Mouse (Mus musculus) heart, embryonic 10.5 days (tissue): ENCODE data around the gene Cib2. TPM values are rescaled to one million over a fixed set of nuclear protein-coding genes. Genes with fewer than 3 reads are reported as not detected.
"Not testable (repeated sequence)": the region's sequence is repeated elsewhere in the genome, so short reads cannot be mapped to it uniquely, and the experiment has no call there.

Source experiments
- DNase-seq: peaks from one replicate; pipeline ENCODE4 v3.0.0-alpha.2; 2017; ENCODE audit warnings: low spot score
- H3K27ac ChIP-seq: fragments of 300-500 bp; sonication (generic); 2 replicates; pipeline ENCODE4 v1.5.1; 2016; ENCODE audit warnings: mild to moderate bottlenecking
- H3K27me3 ChIP-seq: fragments of 300-500 bp; sonication (generic); 2 replicates; pipeline ENCODE4 v1.6.1; 2016; ENCODE audit warnings: mild to moderate bottlenecking; ENCODE audit not compliant: poor library complexity, insufficient read depth, severe bottlenecking
- H3K36me3 ChIP-seq: fragments of 300-500 bp; sonication (generic); 2 replicates; pipeline ENCODE4 v1.6.1; 2016; ENCODE audit warnings: mild to moderate bottlenecking, moderate library complexity
- H3K4me1 ChIP-seq: fragments of 300-500 bp; sonication (generic); 2 replicates; pipeline ENCODE4 v1.6.1; 2016; ENCODE audit warnings: mild to moderate bottlenecking
- H3K4me3 ChIP-seq: fragments of 300-500 bp; sonication (generic); 2 replicates; pipeline ENCODE4 v1.5.1; 2016; ENCODE audit warnings: mild to moderate bottlenecking, moderate library complexity
- H3K9me3 ChIP-seq: fragments of 300-500 bp; sonication (generic); 2 replicates; pipeline ENCODE4 v1.6.1; 2016; ENCODE audit warnings: mild to moderate bottlenecking, moderate library complexity
- WGBS: fragments of 180-500 bp; shearing (Covaris S2); methylation state at CpG from one replicate; pipeline ENCODE4 v1.1.7; 2016; 5-methylcytosine and 5-hydroxymethylcytosine counted together
- polyA plus RNA-seq: library from polyadenylated mRNA; unstranded; fragments of >200 nt; fragmentation: Nextera tagmentation; extraction: Ambion mirVana; gene quantifications from 2 replicates; pipeline ENCODE4 v1.2.1, GENCODE M21; 2016

Cib2 gene
- polyA plus RNA-seq: 2.9 and 5.5 TPM in 2 replicates

GRCm38 (mm10) chr9:54559771-54560471 lies at the start of gene Cib2:
Gene Cib2 (minus strand): TSS chr9:54560218.
- H3K27ac ChIP-seq: peak within 1 kb of the TSS; percentile 69
- peaks cover 12% of the 10 kb centered on the region; the same call in 1 of the 2 replicates for H3K4me1 ChIP-seq
- H3K36me3 ChIP-seq: no peaks in the 10 kb centered on the region
- H3K4me3 ChIP-seq: peak within 1 kb of the TSS; percentile 76
- 1% methylated on average over 53 of the region's 54 CpGs for WGBS
- peaks cover 34% of the 10 kb centered on the region for H3K27me3 ChIP-seq
- DNase-seq: peak; percentile 94
- no peaks in the 10 kb centered on the region for H3K9me3 ChIP-seq

GRCm38 (mm10) chr9:54604886-54605285 lies 44.9 kb upstream of the Cib2 start:
- H3K36me3 ChIP-seq: peaks cover 55% of the 10 kb centered on the region
- no peak overlapping the region for H3K27ac ChIP-seq
- H3K9me3 ChIP-seq: no peaks in the 10 kb centered on the region
- peaks cover 10% of the 10 kb centered on the region; the same call in 1 of the 2 replicates for H3K4me1 ChIP-seq
- no peaks in the 10 kb centered on the region for H3K27me3 ChIP-seq
- H3K4me3 ChIP-seq: no peak overlapping the region
- DNase-seq: no peak
- 61% methylated on average over 4 of the region's 4 CpGs for WGBS

GRCm38 (mm10) chr9:54604131-54604654 lies 44.2 kb upstream of the Cib2 start:
- H3K27ac ChIP-seq: no peak overlapping the region
- no peaks in the 10 kb centered on the region for H3K9me3 ChIP-seq
- H3K36me3 ChIP-seq: peaks cover 62% of the 10 kb centered on the region
- no peak overlapping the region for H3K4me3 ChIP-seq
- WGBS: 72% methylated on average over 5 of the region's 5 CpGs
- no peak for DNase-seq
- H3K27me3 ChIP-seq: no peaks in the 10 kb centered on the region
- peaks cover 5% of the 10 kb centered on the region; the same call in 1 of the 2 replicates for H3K4me1 ChIP-seq

GRCm38 (mm10) chr9:54602916-54603315 lies 42.9 kb upstream of the Cib2 start:
- H3K36me3 ChIP-seq: peaks cover 75% of the 10 kb centered on the region

GRCm38 (mm10) chr9:54602386-54602785 lies 42.4 kb upstream of the Cib2 start:
- Histone ChIP-seq H3K9me3 (no peaks in the 10 kb centered on the region), H3K27me3 (no peaks in the 10 kb centered on the region), H3K4me1 (no peaks in the 10 kb centered on the region), H3K4me3 (no peak overlapping the region), H3K36me3 (peaks cover 80% of the 10 kb centered on the region), H3K27ac (no peak overlapping the region)
- DNase-seq: no peak
- 75% methylated on average over 2 of the region's 2 CpGs for WGBS

More at GRCm38 (mm10) chr9:54602916-54603315, 42.9 kb upstream of the Cib2 start:
- Histone ChIP-seq H3K4me3 (no peak overlapping the region), H3K9me3 (no peaks in the 10 kb centered on the region), H3K4me1 (no peaks in the 10 kb centered on the region), H3K27me3 (no peaks in the 10 kb centered on the region), H3K27ac (no peak overlapping the region)
- DNase-seq: no peak
- WGBS: 83% methylated on average over 7 of the region's 7 CpGs

GRCm38 (mm10) chr9:54596752-54597465 lies 36.9 kb upstream of the Cib2 start:
- DNase-seq: no peak
- 79% methylated on average over 15 of the region's 15 CpGs for WGBS
- Histone ChIP-seq H3K4me1 (peaks cover 16% of the 10 kb centered on the region; the same call in 1 of the 2 replicates), H3K9me3 (no peaks in the 10 kb centered on the region), H3K4me3 (no peak overlapping the region), H3K27me3 (no peaks in the 10 kb centered on the region), H3K36me3 (peaks cover 96% of the 10 kb centered on the region), H3K27ac (peak overlapping the region; percentile 52; the same call in 1 of the 2 replicates)

GRCm38 (mm10) chr9:54593652-54594051 lies 33.6 kb upstream of the Cib2 start:
- WGBS: 80% methylated on average over 4 of the region's 4 CpGs
- Histone ChIP-seq H3K36me3 (peaks cover 93% of the 10 kb centered on the region), H3K4me1 (peaks cover 18% of the 10 kb centered on the region)
- H3K27me3 ChIP-seq, H3K27ac ChIP-seq, H3K9me3 ChIP-seq, DNase-seq, H3K4me3 ChIP-seq: not testable (repeated sequence)

GRCm38 (mm10) chr9:54587863-54588262 lies 27.8 kb upstream of the Cib2 start:
- Histone ChIP-seq H3K27ac (no peak overlapping the region), H3K4me3 (peak overlapping the region; percentile 99), H3K9me3 (no peaks in the 10 kb centered on the region), H3K36me3 (peaks cover 38% of the 10 kb centered on the region), H3K4me1 (peaks cover 23% of the 10 kb centered on the region), H3K27me3 (no peaks in the 10 kb centered on the region)
- DNase-seq: no peak
- WGBS: 57% methylated on average over 4 of the region's 4 CpGs

- Histone ChIP-seq H3K4me3 (peak within 1 kb of the TSS; percentile 99), H3K27me3 (no peaks in the 10 kb centered on the region), H3K9me3 (no peaks in the 10 kb centered on the region), H3K27ac (peak within 1 kb of the TSS; percentile 99), H3K4me1 (peaks cover 23% of the 10 kb centered on the region), H3K36me3 (peaks cover 25% of the 10 kb centered on the region; the same call in 1 of the 2 replicates)
- DNase-seq: peak; percentile 99
- WGBS: under 1% methylated on average over 73 of the region's 73 CpGs
Observed at GRCm38 (mm10) chr9:54586199-54587061, 26.4 kb upstream of the Cib2 start, which contains the start of gene Idh3a. Gene Idh3a (plus strand): TSS chr9:54586334.

GRCm38 (mm10) chr9:54585839-54586198 lies 25.8 kb upstream of the Cib2 start:
- peaks cover 23% of the 10 kb centered on the region for H3K4me1 ChIP-seq
- no peaks in the 10 kb centered on the region for H3K27me3 ChIP-seq
- no peaks in the 10 kb centered on the region for H3K9me3 ChIP-seq
- H3K27ac ChIP-seq: peak overlapping the region; percentile 99; the same call in 1 of the 2 replicates
- peak overlapping the region; percentile 99 for H3K4me3 ChIP-seq
- H3K36me3 ChIP-seq: peaks cover 21% of the 10 kb centered on the region; the same call in 1 of the 2 replicates
- no peak for DNase-seq
- 31% methylated on average over 5 of the region's 5 CpGs for WGBS

GRCm38 (mm10) chr9:54584127-54584526 lies 24.1 kb upstream of the Cib2 start:
- peaks cover 23% of the 10 kb centered on the region for H3K4me1 ChIP-seq
- not testable (repeated sequence) for H3K9me3 ChIP-seq, H3K27ac ChIP-seq, H3K27me3 ChIP-seq, DNase-seq, H3K4me3 ChIP-seq, H3K36me3 ChIP-seq
- whole genome bisulfite sequencing: 68% methylated on average over 2 of the region's 2 CpGs

- H3K36me3 ChIP-seq: 0 out of 2 replicates have a peak, but pooled peaks cover 3% of the 10 kb centered on the region
- no peak overlapping the region for H3K27ac ChIP-seq
- H3K9me3 ChIP-seq: no peaks in the 10 kb centered on the region
- peak; percentile 9 for DNase-seq
- 31% methylated on average over 1 of the region's 1 CpGs for WGBS
- peaks cover 21% of the 10 kb centered on the region for H3K4me1 ChIP-seq
- H3K27me3 ChIP-seq: no peaks in the 10 kb centered on the region
- no peak overlapping the region for H3K4me3 ChIP-seq
Observed at GRCm38 (mm10) chr9:54583712-54584111, 23.7 kb upstream of the Cib2 start.
